Mouse (Mus musculus) heart, adult 9 months (tissue): ENCODE results near the gene Ngfr.

Experiments
- DNase-seq, 2 experiments: peaks; one replicate each; pipeline ENCODE4 v3.0.0; 2022; ENCODE audit warnings: low spot score in 2 of 2

Gene Ngfr

DNA sequence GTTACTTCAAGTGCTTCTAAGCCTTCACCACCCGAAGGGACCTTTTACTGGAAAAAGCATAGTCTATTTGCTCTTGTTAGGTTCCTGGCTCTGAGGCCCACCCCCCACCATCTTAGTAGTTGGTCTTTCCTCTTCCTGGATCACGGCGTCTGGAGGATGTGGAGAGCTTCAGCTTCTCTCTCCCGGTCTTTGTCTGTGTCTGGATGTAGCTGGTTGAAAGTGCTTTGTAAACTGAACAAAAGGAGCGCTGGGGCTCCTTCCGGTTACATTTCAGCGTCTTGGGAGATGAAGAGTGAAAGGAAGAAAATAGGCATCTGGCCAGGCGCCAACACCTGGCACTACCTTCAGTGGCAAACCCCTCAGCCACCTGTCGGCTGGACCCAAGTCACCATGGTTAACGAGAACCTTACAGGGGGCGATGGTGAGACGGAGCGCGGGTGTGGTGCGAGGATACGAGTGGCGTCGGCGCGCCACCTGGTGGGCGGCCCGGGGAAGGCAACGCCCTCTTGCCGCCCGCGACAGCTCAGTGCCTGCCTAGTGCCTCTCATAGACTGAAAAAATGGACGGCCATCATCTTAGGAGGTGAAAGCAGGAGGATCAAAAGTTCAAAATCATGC is 67.0 kb downstream of the Ngfr start:
- DNase-seq: peak; percentile 67 to 80

- no peak for DNase-seq
Observed at GRCm38 (mm10) chr11:95519996-95520395, 67.5 kb downstream of the Ngfr start.

DNA sequence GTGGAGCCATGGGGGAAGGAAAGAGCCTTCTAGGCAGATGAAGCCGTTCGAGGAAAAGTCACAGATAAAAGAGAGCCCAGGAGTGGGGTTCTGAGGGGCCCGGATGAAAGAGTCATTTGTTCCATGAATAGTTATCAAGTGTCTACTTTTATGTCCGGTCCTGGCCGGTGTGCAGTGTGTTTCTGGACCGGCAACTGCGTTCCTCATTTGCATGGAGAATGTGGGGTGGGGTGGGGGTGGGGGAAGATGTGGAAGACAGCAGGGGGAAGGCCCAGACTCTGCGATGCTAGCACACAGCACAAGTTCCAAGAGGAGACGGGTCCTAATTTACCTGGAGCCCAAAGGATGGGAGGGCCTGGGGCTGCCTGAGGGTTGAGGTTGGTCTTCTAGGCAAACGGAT is 68.2 kb downstream of the Ngfr start:
- DNase-seq: no peak
